Mouse (Mus musculus) adrenal gland, postnatal 36 days (tissue): ENCODE data around the gene Vmn1r4. TPM values are rescaled to one million over a fixed set of nuclear protein-coding genes. Genes with fewer than 3 reads are reported as not detected.

ENCODE experiments used
- DNase-seq, 2 experiments: peaks; one replicate each; pipeline ENCODE4 v3.0.0; 2021; ENCODE audit warnings: mixed read lengths in 1 of 2
- total RNA-seq, 2 experiments: library from RNA; stranded (reverse); gene quantifications; 2 replicates each; pipeline ENCODE4 v1.2.3; 2021

The Vmn1r4 gene
- total RNA-seq, 2 experiments from 2014 or later: 0.20 to 0.40 TPM

GRCm38 (mm10) chr6:56916279-56916678 is 7.5 kb upstream of the Vmn1r4 start:
- DNase-seq: no peak

GRCm38 (mm10) chr6:56917578-56918368 is 6.0 kb upstream of the Vmn1r4 start:
- DNase-seq: peak; percentile 30 to 38

- no peak for DNase-seq
Measured at GRCm38 (mm10) chr6:56919330-56920044, 4.3 kb upstream of the Vmn1r4 start.

GRCm38 (mm10) chr6:56920222-56921092 is 3.4 kb upstream of the Vmn1r4 start:
- DNase-seq: no peak

DNA sequence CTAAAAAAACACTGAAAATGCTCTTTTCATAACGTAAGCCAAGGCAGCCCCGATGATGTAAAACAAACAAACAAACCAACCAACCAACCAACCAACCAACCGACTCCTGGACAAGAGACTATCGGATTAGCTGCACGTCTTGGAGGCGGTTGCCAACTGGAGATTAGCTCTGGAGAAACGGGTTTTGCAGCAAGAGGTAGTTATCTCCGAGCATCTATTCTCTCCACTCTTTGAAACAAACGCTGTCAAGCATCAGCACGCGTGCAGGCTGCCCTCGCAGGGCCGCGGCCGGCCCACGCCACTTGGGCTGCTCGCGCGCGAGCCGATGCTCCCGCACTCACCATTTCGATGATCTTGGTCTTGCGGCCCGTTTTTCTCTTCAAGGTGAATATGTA is 487 bp upstream of the Vmn1r4 start:
- no peak for DNase-seq

DNA sequence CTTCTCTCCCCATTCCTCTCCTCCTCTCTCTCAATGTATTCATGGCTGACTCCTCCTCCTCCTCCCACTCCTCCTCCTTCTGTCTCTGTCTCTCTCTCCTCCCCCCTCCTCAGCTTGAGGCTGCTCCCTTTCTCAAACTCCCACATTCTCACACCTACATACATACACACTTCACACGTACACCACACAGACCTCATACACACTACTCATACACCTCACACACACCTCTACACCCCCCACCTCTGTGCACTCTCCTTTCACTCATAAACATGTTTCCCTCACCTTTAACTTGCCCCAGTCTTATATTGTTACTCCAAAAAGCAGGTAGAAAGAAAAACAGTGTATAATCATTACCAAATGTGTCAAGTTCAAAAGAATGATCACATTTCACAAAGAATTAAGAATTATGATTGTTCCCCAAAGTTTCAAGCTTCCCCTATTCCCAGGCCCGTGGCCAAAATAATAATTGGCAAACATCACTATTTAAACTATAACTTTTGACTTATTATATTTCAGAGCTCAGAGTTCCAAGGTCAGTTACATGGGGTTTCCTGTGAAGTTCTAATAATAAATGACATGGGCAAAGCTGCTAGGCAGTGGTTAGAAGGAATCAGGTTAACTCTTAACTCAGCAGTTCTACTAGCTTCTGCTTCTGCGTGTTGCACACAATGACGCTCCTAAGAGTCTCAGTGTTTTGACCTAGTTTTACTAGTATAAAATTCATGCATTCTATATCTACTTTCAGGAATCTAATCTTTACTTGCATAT is 8.0 kb downstream of the Vmn1r4 start:
- DNase-seq: no peak

DNA sequence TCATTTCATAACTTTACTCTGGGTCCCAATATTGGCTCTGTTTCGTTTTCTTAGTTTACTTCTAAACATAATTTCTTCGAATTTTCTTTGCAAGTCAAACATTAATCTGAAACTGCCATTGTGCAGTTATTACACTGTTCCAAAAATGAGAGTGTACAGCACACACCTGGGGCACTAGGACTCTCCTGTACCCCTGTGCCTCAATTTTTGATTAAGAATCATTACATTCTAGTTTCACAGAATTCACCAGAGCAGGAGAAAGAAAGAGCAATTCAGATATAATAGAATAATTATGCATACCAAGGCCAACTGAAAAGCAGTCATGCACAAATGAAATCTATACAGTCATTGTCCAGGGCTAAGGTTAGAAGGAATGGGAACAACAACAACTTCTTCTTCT is 8.6 kb downstream of the Vmn1r4 start:
- DNase-seq: no peak

DNA sequence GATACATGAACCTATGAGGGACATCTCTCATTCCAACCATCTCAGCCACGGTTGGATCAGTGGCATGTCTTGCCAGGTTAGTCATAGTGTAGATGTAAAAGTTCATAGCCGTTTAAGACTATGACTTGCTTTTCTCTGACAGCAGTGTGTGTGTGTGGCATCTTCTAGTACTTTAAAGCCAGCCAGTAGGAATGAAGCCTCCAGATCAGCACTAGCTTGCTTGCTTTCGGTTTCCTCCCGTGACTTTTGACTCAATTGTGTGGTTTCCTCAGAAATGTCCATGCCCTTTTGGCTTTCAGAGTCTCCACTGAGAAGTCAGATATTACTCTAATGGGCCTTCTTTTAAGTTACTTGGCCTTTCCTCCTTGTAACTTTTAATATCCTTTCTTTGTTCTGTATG is 10.6 kb downstream of the Vmn1r4 start:
- DNase-seq: no peak

DNA sequence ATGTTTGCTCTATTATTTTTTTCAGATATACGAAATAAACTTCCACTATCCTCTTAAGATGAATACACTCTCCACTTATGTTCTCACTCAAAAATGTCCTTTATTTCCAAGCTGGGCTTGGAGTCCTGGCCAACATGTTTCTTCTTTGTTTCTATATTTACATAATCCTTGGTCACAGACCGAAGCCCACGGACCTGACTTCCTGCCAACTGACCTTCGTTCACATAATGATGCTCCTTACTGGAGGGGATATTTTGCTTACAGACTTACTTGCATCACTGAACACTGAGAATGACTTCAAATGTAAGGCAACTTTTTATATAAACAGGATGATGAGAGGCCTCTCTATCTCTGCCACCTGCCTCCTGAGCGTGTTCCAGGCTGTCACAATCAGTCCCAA is 32.6 kb downstream of the Vmn1r4 start:
- no peak for DNase-seq

- DNase-seq: no peak
Measured at GRCm38 (mm10) chr6:56969973-56970372, 46.2 kb downstream of the Vmn1r4 start, which contains the start of gene Vmn1r5. Vmn1r5 (plus strand) TSS chr6:56970273.

- DNase-seq: no peak
Measured at GRCm38 (mm10) chr6:56996943-56997342, 73.1 kb downstream of the Vmn1r4 start, which contains the start of gene Vmn1r6. Vmn1r6 (plus strand) TSS chr6:56997243.

Other genes starting within 250 kb of the Vmn1r4 start
- gene Lsm5, start 219.3 kb upstream of the Vmn1r4 start, total RNA-seq: 10 to 100 TPM; 29.3 to 33.8 TPM
- 10 to 100 TPM; 25.2 to 28.5 TPM for gene Avl9, start 209.1 kb upstream of the Vmn1r4 start, total RNA-seq
- 10 to 100 TPM; 33.6 to 36.0 TPM for gene Kbtbd2, start 126.2 kb upstream of the Vmn1r4 start, total RNA-seq
- 10 to 100 TPM; 72.1 to 75.9 TPM for gene Fkbp9, start 92.0 kb upstream of the Vmn1r4 start, total RNA-seq
- gene Nt5c3, start 83 bp upstream of the Vmn1r4 start, total RNA-seq: 10 to 100 TPM; 23.8 to 24.1 TPM
- not detected for gene Vmn1r5, start 46.3 kb downstream of the Vmn1r4 start, total RNA-seq
- gene Vmn1r6, start 73.2 kb downstream of the Vmn1r4 start, total RNA-seq: not detected
- not detected for gene Vmn1r7, start 101.3 kb downstream of the Vmn1r4 start, total RNA-seq
- not detected for gene Vmn1r8, start 108.3 kb downstream of the Vmn1r4 start, total RNA-seq
- not detected for gene Vmn1r9, start 142.8 kb downstream of the Vmn1r4 start, total RNA-seq
- gene Vmn1r10, start 185.4 kb downstream of the Vmn1r4 start, total RNA-seq: not detected
- not detected for gene Vmn1r11, start 209.4 kb downstream of the Vmn1r4 start, total RNA-seq
- not detected for gene Vmn1r12, start 232.9 kb downstream of the Vmn1r4 start, total RNA-seq